Mouse (Mus musculus) A20 (cell line): ENCODE data around the gene Mmp17.

ENCODE experiments used
- DNase-seq: peaks from one replicate; pipeline ENCODE4 v3.0.0-alpha.2; 2011; ENCODE audit warnings: low read depth, low spot score

Mmp17 gene

DNA sequence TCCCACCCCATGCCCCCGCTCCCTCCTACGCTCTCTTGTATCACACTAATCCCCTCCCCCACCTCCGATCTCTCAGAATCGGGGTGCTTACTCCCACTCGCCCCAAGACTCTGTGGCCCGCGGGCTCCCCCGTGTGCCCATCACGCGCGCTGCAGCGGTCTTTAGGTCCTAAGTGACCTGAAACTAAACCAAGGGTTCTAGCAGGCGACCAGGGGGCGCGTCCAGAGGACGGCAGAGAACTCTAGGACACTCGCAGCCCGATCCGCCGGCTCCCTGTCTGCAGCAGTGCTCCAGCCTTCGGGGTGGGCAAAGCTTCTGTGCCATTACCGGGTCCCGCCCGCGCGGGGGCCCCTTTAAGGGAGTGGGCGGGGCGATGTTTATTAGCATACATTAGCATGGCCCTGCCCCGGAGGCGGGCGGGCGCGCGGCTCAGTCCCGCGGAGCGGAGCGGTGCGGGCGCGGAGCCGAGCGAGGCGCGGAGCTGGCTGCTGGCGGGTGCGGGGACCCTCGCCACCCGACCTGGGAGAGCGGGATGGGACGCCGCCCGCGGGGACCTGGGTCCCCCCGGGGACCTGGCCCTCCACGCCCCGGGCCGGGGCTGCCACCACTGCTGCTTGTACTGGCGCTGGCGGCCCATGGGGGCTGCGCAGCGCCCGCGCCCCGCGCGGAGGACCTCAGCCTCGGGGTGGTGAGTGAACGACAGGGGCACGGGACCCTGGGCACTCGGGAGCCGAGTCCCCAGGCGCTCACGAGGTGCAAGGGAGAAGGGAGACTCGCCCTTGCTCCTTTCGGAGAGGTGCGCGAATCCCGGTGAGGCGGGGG, at the start of gene Mmp17:
TSS of gene Mmp17 (plus strand) at position 409 of the 822 bp plus-strand sequence.
- DNase-seq = peak; percentile 84

DNA sequence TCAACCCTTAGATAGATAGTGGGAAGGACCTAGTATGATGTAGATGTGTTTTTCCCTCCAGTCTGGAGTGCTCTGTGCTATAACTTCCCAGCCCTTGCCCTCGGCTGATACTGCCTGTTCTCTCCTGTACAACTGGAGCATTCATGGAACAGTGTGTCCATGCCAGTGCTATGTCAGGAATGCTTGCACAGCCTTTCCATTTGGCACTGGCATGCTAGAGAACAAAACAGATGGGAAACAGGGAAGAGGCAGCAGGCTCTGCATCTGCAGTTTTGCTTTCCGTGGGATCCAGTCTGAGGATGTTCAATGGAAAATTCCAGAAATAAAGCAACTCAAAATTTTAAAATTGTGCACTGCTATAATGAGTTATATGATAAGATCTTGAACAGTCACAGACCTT, 49.5 kb upstream of the Mmp17 start:
- no peak for DNase-seq

DNA sequence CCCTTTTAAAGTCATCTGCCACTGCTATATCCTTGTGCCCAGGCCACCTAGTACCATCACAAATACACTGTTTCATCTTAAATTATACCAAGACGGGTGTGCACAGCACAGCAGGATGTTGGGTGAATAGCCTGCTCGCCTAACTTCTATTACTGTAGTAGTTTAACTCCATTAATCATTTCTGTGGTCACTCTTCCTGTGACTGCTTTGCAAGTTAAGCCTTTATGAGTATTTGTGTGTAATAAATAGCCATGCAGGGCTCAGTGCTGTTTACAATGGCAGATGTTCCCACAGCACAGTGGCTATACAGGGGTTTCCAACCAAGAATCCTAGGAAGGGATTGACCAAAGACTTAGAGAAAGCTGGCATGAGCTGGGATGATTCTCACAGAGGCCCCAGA, 48.9 kb upstream of the Mmp17 start:
- no peak for DNase-seq

DNA sequence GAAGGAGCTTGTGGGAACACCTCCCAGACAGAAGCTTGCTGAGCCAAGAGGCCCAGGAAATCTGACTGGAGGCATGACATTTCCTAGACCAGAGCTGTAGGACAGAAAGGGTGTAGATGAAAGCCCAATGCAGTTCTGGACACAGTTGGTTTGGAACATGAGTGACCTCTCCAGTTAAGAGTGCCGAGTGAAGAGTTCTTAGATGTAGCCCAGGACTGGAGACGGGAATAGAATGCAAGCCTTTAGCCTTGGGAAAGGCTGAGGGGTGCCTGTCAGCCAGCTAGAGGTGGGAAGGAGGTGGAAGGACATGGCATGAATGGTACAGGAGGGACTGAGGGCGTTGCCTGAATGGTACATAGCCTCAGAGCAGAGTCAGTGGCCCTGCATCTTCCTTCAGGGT, 48.5 kb upstream of the Mmp17 start:
- no peak for DNase-seq

DNA sequence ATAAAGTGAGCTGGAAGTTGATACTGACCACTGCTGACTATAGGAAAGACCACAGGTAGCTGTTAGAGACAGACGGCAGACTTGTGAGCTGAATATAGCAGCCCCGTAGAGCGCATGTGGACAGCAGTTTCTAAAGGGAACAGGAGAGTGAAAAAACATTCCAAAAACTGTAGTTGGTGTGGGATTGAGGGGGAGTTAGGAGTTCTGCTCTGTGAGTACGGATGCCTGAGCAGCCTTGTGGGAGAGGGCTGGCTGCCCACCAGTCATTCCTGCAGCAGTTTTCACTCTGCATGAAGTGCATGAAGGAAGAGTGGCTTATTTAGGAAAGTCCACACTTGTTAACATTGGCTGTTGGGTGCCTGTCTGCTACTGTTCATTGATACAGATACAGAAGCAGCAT, 45.1 kb upstream of the Mmp17 start:
- no peak for DNase-seq

DNA sequence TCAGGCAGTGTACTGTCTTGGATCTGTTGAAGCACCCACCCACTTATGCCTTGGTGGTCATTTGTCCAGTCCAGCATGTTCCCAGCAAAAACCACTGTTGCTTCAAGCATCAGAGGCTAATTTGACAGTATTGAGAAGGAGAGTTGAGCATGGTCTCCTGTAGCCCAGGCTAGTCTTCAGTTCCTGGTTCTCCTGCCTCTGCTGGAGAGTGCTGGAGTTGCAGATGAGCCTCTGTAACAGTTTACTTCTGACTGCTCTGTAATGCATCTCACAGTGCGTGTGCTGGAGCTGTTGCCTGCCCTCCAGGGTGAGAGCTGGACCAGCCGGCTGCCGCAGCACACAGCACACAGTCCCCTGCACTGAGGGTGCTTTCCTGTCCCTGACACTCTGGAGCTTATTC, 41.7 kb upstream of the Mmp17 start:
- DNase-seq = peak; percentile 26

DNA sequence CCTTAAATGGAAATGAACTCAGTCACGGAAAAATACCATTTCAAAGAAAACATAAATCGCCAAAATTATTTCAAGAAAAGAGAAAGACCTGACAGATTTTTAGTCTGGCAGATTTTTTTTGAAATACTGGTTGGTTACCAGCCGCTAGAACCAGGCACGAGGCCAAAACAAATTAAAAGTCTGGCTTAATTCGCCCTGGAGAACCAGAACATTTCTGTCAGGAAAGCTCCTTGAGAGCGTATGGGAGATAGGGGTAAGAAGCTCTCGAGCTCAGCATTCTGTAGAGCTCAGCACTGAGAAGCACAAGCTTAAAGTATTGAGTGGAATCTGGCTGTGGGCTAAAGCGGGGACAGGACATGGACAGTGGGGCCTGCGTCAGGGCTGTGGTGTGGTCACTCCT, 38.2 kb upstream of the Mmp17 start:
- no peak for DNase-seq

DNA sequence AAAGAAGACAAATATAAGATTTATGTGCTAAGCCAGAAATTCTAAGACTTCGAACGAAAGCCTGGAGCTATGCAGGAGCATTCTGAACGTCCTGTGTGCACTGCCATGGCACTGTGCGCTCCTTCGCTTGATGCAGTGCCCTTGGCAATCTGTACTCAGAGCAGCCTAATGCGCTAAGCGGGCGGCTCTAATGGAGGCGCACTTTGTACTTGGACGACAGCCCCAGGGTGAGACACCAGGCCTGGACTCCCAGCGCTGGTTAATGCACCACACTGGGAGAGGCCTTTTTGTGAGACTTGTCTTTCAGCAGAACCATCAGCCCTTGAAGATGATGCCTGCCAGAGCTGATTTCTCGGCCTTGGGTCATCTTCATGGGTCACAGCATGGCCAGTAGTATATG, 34.3 kb upstream of the Mmp17 start:
- DNase-seq = no peak

DNA sequence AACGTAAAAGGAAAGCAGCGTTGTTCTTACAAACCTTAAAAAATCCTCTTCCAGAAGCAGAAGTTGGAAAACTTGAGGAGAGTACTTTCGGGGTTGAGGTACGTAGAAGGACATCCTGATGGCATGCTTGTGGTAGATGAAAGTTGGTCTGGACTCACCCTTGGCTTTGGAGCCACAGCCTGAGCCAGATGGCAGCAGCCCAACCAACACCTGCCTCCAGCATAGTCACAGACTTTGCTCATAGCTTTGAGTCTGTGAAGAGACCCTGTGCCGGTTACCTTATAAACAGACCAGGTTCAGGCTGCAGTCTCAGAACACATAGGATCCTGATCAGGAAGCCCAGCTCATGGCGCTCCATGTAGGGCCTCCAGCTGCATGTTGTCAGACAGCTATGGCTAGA, 33.2 kb upstream of the Mmp17 start:
- DNase-seq = no peak

DNA sequence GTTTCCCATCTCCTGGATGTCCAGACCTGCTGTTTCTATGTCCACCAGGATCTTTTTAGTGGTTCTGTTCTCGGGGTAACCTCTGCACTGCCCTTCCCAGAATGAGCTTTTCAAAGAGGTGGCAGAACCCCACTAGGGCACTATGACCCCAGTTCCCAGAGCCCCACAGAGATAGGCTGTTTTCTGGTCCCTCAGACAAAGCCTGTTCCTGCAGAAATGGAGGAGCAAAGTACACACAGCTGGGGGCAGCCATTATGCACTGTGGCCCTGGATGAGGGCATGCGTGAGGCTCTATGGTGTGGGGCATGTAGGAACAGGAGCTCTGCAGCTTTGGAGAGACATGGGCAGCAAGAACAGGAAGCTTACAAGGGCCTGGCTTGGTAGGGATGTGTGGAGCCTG, 32.0 kb upstream of the Mmp17 start:
- no peak for DNase-seq

DNA sequence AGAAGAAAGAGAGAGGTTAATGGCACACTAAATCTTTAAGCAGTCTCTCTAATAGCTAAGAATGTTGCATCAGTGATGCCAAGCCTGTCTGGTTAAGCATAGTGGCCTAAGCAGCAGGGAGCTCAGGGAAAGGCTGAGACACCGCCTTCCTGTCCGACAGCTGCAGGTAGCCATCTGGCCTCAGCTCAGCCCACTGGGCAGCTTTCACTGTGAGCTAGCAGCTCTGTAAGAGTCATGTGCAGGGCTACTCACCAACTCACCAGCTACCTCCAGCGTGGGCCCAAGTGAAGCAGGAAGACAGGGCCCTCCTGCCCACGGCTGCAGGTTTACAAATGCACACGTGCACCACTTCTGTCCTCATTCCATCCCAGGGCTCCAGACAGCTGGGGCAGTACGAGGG, 30.3 kb upstream of the Mmp17 start:
- DNase-seq = no peak

DNA sequence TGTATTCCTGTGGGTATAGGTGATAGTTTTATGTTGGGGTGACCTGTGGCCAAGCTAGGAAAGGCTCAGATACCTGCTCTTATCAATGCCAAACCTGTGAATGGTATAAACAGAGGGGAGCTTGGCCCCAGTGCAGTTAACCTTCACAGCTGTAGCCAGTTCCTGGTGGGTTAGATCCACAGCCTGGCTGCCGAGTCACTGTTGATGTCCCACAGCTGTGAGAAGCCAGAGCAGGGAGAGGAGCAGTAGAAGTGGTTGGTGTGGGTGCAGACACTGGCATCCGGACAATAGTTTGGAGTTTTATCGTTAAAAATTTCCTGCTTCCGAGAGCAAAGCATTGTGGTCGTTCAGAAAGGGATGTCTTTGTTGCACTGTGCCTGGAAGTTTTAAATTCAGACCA, 25.4 kb upstream of the Mmp17 start:
- DNase-seq = no peak

DNA sequence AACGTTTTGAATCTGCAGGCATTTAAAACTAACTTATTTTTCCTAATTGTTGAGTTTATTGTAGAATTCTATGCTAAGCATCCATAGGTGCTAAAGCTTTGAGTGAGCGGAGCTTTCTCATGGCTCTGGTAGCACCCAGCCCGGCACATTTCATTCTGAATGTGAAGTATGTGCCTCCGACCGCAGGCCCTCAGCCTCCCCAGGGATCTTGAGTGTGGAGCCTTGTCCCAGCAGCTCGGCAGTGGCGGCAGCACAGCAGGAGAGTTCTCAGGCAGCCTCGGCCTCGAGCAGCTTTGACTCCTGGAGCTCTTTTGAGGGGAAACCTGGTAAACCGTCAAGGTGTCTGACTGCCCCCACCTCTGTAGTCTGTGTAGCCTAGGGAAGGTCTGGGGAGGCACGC, 24.7 kb upstream of the Mmp17 start:
- no peak for DNase-seq

DNA sequence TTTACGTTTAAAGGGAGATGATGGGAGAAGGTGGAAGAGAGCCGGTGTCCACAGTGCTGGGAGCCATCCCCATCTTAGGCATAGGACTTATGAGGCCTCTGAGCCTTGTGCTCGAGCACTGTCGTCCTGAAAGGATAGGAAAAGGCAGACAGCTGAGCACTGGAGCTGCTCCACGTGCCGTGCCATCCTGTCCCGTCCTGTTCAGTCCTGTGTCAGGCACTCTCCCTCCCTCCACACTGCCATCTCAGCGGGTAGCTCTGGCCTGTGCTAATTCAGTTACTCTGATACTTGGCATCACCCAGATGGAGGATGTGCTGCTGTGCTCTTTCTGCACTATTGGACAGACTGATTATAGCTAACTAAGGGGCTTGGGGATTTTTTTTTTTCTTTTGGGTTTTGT, 21.6 kb upstream of the Mmp17 start:
- DNase-seq = no peak

DNA sequence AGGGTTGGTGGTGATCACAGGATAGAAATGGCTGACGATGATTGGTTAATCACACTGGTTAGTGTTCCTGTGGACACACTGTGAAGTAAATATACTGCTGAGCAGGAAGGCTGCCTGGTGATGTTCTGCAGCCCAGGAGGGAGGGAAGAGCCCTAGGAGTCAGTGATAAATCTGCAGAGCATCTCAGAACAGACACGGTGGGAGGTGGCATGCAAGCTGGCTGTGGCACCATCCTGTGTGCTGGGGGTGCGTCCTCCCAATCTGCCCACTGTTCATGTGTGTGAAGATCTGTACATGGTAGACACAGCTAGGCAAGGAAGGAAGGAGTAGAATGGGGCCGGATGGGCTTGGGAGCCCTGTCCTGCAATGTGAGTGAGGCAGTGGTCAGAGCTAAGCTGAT, 15.4 kb upstream of the Mmp17 start:
- no peak for DNase-seq

DNA sequence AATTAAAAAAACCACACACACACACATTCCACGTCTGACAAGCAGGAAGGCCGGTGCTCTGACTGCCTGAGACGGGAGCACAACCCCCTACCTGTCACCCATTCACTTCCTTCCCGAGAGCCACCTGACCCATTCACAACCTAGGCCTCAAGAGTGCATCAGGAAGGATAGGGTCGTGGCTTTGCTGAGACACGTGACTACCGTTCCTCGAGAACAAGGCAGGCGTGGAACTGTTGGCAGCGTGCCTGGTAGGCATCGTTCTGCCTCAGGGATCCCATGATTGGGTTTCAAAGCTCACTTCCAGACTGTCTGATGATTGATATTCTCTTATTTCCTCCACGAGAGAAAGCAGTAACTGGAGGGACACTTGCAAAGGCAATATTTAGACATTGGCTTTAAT, 5.8 kb upstream of the Mmp17 start:
- DNase-seq = no peak

DNA sequence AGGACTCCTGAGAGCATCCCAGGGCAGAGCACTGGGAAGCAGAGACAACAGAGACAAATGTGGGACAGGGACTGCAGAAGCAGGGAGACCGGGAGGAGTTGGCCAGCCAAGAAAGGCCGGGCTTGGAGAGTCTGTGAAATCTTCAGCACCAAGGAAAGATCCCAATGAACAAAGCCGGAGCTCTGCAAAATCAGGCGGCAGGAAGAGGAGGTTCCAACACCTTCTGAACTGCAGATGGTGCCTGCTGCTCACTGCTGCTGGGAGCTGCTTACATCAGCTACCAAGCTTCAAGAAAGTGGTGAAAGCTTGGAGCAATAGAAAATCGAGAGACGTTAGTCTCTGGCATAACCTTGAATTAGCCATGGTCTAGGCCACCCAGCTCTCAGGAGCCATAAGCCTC, 3.9 kb upstream of the Mmp17 start:
- DNase-seq = no peak

DNA sequence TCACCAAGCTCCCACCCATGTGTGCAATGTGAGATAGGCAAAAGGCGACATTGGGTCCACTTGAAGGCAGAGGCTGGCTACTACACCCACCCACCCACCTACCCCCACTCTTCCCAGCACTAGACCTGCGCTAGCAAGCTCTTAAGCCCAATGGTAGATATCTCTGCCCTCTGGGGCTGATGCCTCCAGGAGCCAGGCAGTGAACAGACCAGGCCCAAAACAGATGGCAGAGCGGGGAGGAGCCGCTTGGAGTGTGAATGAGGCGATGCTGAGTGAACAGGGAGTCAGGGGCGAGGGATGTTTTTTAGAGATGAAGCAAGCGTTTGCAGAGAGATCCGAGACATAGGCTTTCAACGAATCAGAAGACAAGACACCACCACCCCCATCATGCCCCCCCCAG, 3.4 kb upstream of the Mmp17 start:
- no peak for DNase-seq

DNA sequence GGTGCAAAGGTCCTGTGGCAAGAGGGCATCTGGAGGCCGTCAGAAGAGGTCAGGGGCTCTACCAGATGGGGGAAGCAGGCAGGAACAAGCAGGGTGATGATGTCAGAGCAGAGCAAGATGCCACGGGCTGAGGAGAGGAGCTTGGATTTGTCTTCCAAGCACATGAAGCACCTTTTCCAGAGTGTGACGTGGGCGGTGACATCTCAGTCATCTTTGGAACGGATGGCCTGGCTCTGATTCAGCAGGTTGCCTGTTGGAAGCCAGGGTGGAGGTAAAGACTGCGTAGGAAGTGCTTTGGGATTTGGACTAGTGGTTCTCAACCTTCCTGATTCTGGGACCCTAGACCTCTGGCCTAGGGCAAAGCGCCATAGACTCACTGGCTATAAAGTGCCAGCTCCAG, 3.0 kb upstream of the Mmp17 start:
- no peak for DNase-seq

DNA sequence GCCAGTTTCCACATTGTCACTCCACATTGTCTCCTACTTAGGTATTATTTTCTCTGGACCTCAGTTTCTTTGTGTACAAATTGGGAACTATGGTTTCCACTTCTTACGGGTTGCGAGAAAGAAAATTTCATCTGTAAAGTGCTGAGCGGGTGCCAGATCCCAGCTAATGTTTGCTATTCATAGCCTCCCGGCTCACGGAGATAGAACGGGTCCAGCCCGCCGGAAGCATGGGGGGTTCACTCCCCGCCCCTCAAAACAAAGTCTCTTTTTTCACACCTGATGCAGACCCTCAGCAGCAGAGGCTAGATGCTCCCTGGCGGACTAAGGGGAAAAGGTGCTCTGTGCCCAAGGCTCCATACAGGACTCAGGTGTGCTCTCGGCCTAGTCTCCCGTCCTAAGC, 638 bp upstream of the Mmp17 start:
- DNase-seq = no peak

DNA sequence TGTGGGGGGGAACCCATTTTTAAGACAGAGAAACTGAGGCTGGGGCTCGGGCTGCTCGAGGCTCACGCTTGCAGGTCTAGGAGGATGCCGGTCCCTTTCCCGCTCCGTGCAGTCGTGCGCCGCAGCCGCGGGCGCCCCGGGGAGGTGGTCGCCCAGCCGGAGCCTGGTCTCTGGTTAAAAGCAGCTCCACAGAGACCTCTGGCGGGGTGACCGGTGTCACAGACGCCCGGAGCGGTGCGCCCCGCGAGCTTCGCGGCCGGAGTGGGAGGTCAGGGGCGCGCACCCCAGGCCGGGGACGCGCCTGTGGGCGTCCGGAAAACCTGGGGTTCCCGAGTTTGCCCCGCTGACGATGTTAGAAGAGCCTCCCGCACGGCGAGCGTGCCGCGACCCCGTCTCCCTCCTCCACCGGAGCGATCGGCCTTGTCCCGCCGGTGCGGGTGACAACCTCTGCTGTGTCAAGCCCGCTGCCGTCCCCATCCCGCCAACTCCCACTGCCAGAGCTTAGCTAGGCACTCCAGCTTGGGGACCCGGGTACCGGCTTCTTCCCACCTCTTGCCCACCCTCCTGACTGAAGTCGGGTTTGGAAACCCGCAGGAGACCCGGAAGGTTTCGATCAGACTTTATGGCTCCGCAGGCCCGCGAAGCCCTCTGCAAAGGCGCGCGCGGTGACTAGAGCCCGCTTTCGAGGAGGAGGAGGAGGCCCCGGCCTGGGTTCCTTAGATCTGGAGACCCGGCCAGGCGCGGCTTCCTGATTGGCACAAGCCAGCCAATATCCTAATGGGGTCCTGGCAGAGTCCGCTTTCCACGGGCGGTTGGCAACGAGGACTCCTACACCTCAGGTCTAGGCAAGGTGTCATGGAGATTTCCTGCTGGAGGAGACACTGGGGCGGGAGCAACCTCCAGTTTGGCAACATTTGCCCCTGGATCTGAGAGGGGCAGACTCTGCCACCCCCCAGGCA, 893 bp downstream of the Mmp17 start:
- DNase-seq = no peak

DNA sequence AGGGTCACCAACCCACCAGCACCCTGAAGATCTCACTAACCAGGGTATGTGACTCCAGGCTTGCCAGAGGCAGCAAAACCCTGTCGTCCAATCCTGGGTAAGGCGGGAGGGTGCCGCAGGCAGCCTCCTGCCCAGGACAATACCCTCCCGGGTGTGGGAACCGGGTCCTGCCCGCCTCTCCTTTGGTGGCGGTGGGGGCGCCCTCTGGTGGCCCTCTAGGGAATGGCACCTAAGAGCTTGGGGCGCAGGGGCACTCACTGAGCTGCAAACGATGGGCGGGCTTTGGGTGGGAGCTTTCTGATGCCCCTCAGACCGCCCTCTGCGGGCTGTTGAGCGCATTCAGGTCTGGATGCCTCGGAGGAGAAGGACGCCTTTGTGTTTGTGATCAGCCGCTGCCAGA, 2.0 kb downstream of the Mmp17 start:
- DNase-seq = peak; percentile 53

DNA sequence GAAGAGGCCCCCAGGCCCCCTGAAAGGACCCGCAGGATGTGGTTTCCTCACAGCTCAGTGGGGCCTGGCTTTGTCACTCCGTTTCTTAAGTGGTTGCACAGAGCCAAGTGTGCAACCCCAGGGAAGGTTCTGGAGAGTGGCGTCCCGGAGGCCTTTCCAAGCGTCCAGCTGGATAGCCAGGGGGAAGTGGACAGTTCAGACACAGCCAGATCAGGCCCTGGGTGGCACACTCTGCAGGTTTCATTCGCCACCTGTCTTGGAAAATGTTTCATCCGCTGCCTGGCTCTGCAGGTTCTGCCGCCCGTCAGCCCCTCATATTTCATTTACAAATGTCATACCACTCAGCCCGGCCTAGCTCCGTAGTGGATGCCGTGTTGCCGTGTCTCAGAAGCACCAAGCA, 2.5 kb downstream of the Mmp17 start:
- no peak for DNase-seq
